Mouse (Mus musculus) embryonic fibroblast, embryonic 13.5 days (primary cell): ENCODE measurements around the gene Cdk5rap2. TPM values are rescaled to one million over a fixed set of nuclear protein-coding genes. Genes with fewer than 3 reads are reported as not detected.

ENCODE experiments used
- H3K27ac ChIP-seq: 2 replicates; pipeline ENCODE4 v1.5.1; 2012; ENCODE audit warnings: low read length, control low read depth, inconsistent platforms; ENCODE audit not compliant: insufficient read depth
- H3K4me1 ChIP-seq: 2 replicates; pipeline ENCODE4 v1.6.1; 2011; ENCODE audit warnings: low read length; ENCODE audit not compliant: control insufficient read depth, insufficient read depth
- H3K4me3 ChIP-seq: 2 replicates; pipeline ENCODE4 v1.5.1; 2011; ENCODE audit warnings: mild to moderate bottlenecking, control low read depth, low read length; ENCODE audit not compliant: insufficient read depth
- CTCF ChIP-seq: IDR thresholded peaks from 2 replicates; pipeline ENCODE4 v1.5.1; 2011; ENCODE audit warnings: mild to moderate bottlenecking, control low read depth, low read length, moderate library complexity, borderline replicate concordance; ENCODE audit not compliant: insufficient read depth
- POLR2A ChIP-seq: IDR thresholded peaks from 2 replicates; pipeline ENCODE4 v1.6.1; 2011; ENCODE audit warnings: low read depth, mild to moderate bottlenecking, control low read depth, low read length, moderate library complexity
- polyA plus RNA-seq: library from polyadenylated mRNA; stranded (reverse); fragments of >200 nt; gene quantifications from 2 replicates; pipeline ENCODE4 v1.2.4, GENCODE M21; 2011; ENCODE audit warnings: low read depth; ENCODE audit not compliant: missing spikeins, insufficient read length

Gene Cdk5rap2
- polyA plus RNA-seq, 1 experiment = 33.3 TPM

DNA sequence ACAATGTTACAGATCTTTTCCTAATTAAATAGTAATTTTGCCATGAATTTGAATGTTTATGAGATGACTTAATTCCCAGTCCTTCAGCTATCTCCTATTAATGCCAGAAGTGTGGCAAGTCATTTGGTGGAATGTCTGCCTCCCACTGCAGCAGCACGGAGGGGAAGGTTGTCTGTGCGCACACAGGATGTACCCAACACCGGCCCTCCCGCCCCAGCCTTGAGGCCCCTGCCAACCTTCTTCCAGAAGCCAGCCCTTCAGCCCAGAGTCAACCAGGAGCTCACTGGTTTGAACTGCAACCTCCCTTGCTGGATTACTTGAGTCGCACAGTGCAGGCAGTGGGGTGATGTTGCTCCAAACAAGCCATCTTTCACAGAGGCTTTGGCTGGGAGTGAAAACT is 158.5 kb downstream of the Cdk5rap2 start:
- TF ChIP-seq CTCF (no peak), POLR2A (no peak)
- H3K4me1 ChIP-seq = no peaks in the 10 kb centered on the region
- no peak overlapping the region for H3K4me3 ChIP-seq
- H3K27ac ChIP-seq = no peak overlapping the region

- Histone ChIP-seq H3K4me1 (no peaks in the 10 kb centered on the region), H3K27ac (no peak overlapping the region), H3K4me3 (no peak overlapping the region)
- TF ChIP-seq POLR2A = no peak
- no peak for TF ChIP-seq CTCF
These were observed 164.5 kb downstream of the Cdk5rap2 start for GRCm38 (mm10) chr4:70245706-70246105.

DNA sequence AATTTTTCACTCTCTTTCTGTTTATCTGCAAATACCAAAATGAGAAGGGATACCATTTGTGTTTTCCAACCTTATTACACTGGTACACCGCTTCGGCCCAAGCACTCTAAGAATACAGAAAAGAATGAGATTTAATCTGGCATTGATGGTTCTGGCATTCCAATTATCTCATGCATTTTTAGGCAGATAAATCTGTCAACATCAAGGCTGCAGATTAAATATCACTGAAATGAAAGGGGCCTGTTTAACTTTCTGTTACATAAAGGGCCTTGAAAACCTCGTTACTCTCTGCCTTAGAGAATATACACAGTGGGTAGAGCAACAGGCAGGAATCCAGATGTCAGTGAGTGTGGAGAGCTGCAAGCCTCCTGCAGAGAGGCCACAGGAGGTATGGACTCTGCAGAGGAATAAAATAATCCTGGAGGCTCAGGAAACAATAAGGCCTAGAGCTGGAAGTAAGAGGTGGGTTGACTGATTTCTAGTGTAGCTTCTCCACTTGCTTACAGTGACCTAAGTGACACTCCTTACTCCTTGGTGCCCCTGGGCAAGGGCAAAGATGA is 166.6 kb downstream of the Cdk5rap2 start:
- H3K4me1 ChIP-seq = no peaks in the 10 kb centered on the region
- H3K4me3 ChIP-seq = no peak overlapping the region
- H3K27ac ChIP-seq = no peak overlapping the region
- no peak for TF ChIP-seq POLR2A
- TF ChIP-seq CTCF = no peak

- TF ChIP-seq CTCF = no peak
- TF ChIP-seq POLR2A = no peak
- no peaks in the 10 kb centered on the region for H3K4me1 ChIP-seq
- no peak overlapping the region for H3K4me3 ChIP-seq
- H3K27ac ChIP-seq = no peak overlapping the region
These were observed 170.5 kb downstream of the Cdk5rap2 start for GRCm38 (mm10) chr4:70239731-70240130.

- Histone ChIP-seq H3K4me1 (no peaks in the 10 kb centered on the region), H3K27ac (no peak overlapping the region), H3K4me3 (no peak overlapping the region)
- TF ChIP-seq POLR2A = no peak
- TF ChIP-seq CTCF = no peak
These were observed 171.4 kb downstream of the Cdk5rap2 start for GRCm38 (mm10) chr4:70238862-70239261.

DNA sequence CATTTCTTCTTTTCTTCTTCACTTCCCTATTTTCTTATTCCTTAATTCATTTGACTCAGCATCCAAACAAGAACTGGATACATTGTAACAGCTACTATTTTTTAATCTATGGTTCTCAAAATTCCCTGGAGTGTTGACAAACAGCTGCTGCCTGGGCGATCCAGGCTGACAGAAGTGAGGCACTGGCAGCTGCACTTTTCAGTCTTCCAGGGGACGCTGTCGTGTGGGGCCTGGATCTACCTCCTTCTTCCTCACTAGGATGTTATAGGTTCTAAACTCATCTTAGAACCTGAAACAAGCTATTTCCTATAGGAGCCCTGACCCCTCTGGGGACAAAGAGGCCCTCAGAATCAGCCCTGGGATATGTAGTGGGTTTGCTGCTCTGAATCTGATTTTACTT is 177.9 kb downstream of the Cdk5rap2 start:
- Histone ChIP-seq H3K27ac (no peak overlapping the region), H3K4me1 (no peaks in the 10 kb centered on the region), H3K4me3 (no peak overlapping the region)
- TF ChIP-seq CTCF (no peak), POLR2A (no peak)

GRCm38 (mm10) chr4:70229874-70230273 is 180.4 kb downstream of the Cdk5rap2 start:
- H3K27ac ChIP-seq = no peak overlapping the region
- no peak overlapping the region for H3K4me3 ChIP-seq
- no peaks in the 10 kb centered on the region for H3K4me1 ChIP-seq
- TF ChIP-seq CTCF = no peak
- TF ChIP-seq POLR2A = no peak

DNA sequence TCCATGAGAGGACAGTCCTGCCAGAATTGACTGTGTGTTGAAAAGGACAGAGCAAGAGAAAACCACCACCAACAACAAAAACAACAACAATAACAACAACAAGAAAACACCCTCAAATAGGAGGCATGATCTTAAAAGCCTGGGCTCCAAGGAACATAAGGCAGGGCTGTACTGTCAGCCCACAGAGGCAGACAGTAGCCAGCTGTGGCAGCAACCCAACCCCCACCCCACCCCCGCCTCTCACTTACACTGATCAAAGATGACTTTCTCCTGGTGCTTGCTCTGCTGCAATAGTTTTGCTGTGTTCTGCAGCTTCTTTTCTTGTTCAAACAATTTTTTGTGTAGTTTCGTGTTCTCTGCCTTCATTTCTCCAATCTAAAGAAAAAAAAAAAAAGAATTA is 181.9 kb downstream of the Cdk5rap2 start:
- no peak for TF ChIP-seq CTCF
- no peak for TF ChIP-seq POLR2A
- Histone ChIP-seq H3K27ac (no peak overlapping the region), H3K4me3 (no peak overlapping the region), H3K4me1 (no peaks in the 10 kb centered on the region)

- Histone ChIP-seq H3K4me1 (no peaks in the 10 kb centered on the region), H3K4me3 (no peak overlapping the region), H3K27ac (no peak overlapping the region)
- TF ChIP-seq CTCF = no peak
- no peak for TF ChIP-seq POLR2A
These were observed 182.6 kb downstream of the Cdk5rap2 start for GRCm38 (mm10) chr4:70227667-70228066.

GRCm38 (mm10) chr4:70224503-70224902 is 185.7 kb downstream of the Cdk5rap2 start:
- H3K4me1 ChIP-seq = 0 out of 2 replicates have a peak, but pooled peaks cover 4% of the 10 kb centered on the region
- no peak overlapping the region for H3K4me3 ChIP-seq
- no peak for TF ChIP-seq CTCF
- no peak for TF ChIP-seq POLR2A
- H3K27ac ChIP-seq = no peak overlapping the region
